Comparison of ENCODE assay signal across 22 mouse cellular contexts in genomic region chr3:20680944-20681494, GRCm38 (mm10).
"Had no signal": no experiment of that assay in that cellular context is flagged by ENCODE, and none has a peak within 500 bp of the region (broad histone marks: within the 10 kb centered on the region; RNA-seq: fewer than 3 reads in every experiment).

No protein-coding gene starts in this region.

- H3K4me2 ChIP-seq: kidney, embryonic 15.5 days; limb, embryonic 13.5 days; midbrain, embryonic 11.5 days; neural tube, embryonic 12.5 days; neural tube, embryonic 15.5 days had no signal

- H3K9ac ChIP-seq: kidney, embryonic 15.5 days; limb, embryonic 13.5 days; liver, embryonic 14.5 days; liver, postnatal 0 days; neural tube, embryonic 12.5 days; neural tube, embryonic 15.5 days had no signal

- H3K36me3 ChIP-seq: kidney, embryonic 15.5 days; limb, embryonic 10.5 days; limb, embryonic 13.5 days; neural tube, embryonic 12.5 days; neural tube, embryonic 15.5 days had no signal

- H3K27me3 ChIP-seq: kidney, embryonic 15.5 days; limb, embryonic 13.5 days; neural tube, embryonic 12.5 days; neural tube, embryonic 15.5 days had no signal

- H3K27ac ChIP-seq: kidney, embryonic 15.5 days; limb, embryonic 10.5 days; limb, embryonic 13.5 days; liver, embryonic 14.5 days; neural tube, embryonic 12.5 days; neural tube, embryonic 15.5 days; stomach, postnatal 0 days had no signal

- H3K4me1 ChIP-seq: kidney, embryonic 15.5 days; limb, embryonic 10.5 days; limb, embryonic 13.5 days; neural tube, embryonic 12.5 days; neural tube, embryonic 15.5 days had no signal

- DNase-seq: kidney, adult 18-20 months; kidney, postnatal 14 days; kidney, postnatal 4 days; liver; liver, postnatal 0 days; midbrain, embryonic 14.5 days; right cerebral cortex, adult 18-20 months; right cerebral cortex, postnatal 14 days; right cerebral cortex, postnatal 4 days; thymus, adult 2 months; thymus, postnatal 14 days; thymus, postnatal 4 days had no signal

- ATAC-seq: inflammation-experienced regulatory T-cells, adult 6 months; intestine, embryonic 16.5 days; liver, postnatal 0 days had no signal

- H3K9me3 ChIP-seq: kidney, embryonic 15.5 days; limb, embryonic 10.5 days; limb, embryonic 13.5 days; neural tube, embryonic 12.5 days; neural tube, embryonic 15.5 days had no signal

- H3K4me3 ChIP-seq: kidney, embryonic 15.5 days; limb, embryonic 10.5 days; limb, embryonic 13.5 days; neural tube, embryonic 12.5 days; neural tube, embryonic 15.5 days had no signal
